Mouse (Mus musculus): ENCODE results near the gene Ift81. TPM values are rescaled to one million over a fixed set of nuclear protein-coding genes. Genes with fewer than 3 reads are reported as not detected.

The Ift81 gene
- polyA plus RNA-seq, 2 experiments, result 0.93 to 2.2 TPM

DNA sequence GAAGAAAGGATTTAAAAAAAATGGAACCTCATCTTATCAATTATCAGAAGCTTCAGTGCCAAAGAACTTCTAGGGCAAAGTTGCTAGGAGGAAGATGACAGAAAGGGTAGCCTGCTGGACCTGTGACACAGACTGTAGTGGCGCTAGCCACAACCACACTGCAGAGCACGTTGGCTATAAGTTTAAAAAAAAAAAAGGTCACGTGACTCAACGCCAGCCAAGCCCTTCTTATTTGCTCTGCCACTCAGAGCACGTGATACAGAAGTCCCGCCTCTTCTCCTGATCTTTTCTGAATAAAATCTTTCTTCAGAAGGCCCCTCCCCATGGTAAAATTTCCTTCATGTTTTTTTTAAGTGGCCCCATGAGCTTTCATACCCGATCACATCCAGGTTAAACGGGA lies 20.9 kb upstream of the Ift81 start:
- no peak overlapping the region for H3K4me2 ChIP-seq (ENCODE audit: low read depth)
- peaks cover 0 to 3% of the 10 kb centered on the region in 2 experiments; a peak in 1 of 4 replicates for H3K4me1 ChIP-seq (replicated peaks; ENCODE audit: control insufficient read depth in 2 of 2, insufficient read depth in 2 of 2, low read length in 1 of 2)
- H3K27me3 ChIP-seq (ENCODE audit: control insufficient read depth, insufficient read depth, low read length), result no peaks in the 10 kb centered on the region
- no peak overlapping the region for H3K9ac ChIP-seq (replicated peaks)
- no peak overlapping the region for H3K4me3 ChIP-seq (ENCODE audit: insufficient read depth in 1 of 2, low read depth in 2 of 2, low read length in 2 of 2)
- no peak overlapping the region for H3K27ac ChIP-seq
- ATAC-seq (ENCODE audit: insufficient read depth), result no peak
- WGBS (ENCODE audit: insufficient replicate concordance), result 43% methylated on average over 8 of the region's 8 CpGs
- no peaks in the 10 kb centered on the region for H3K9me3 ChIP-seq (ENCODE audit: control insufficient read depth, low read length)
- DNase-seq (ENCODE audit: low read depth in 3 of 3, low spot score in 3 of 3), result no peak
- TF ChIP-seq EP300 (IDR thresholded peaks at IDR 0.05; ENCODE audit: low read depth), result no peak
- no peak for TF ChIP-seq CTCF (IDR thresholded peaks at IDR 0.05; ENCODE audit: low read depth)
- H3K36me3 ChIP-seq (replicated peaks; ENCODE audit: control insufficient read depth, insufficient read depth, low read depth), result no peaks in the 10 kb centered on the region

DNA sequence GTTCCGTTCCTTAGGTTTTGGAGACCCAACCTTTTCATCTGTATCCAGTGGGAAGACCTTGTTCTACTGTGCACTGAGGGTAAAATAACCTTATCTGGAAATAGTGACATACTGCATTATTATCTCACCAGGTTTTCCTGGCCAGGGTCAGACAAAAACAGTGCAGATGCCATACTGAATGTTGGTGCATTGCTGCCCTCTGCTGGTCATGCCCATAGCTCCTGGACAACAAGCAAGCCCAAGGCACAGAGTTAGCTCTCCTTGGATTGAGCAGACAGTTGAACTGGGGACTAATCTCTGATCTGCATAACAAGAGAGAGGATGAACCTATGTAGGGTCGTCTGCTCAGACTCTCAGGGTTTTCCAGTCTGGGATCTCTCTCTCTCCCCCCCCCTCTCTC lies 12.9 kb upstream of the Ift81 start:
- H3K36me3 ChIP-seq (replicated peaks; ENCODE audit: control insufficient read depth, insufficient read depth, low read depth), result no peaks in the 10 kb centered on the region
- ATAC-seq (ENCODE audit: insufficient read depth), result peak; percentile 47; the same call in 1 of the 2 replicates
- WGBS (ENCODE audit: insufficient replicate concordance), result 33% methylated on average over 2 of the region's 2 CpGs

DNA sequence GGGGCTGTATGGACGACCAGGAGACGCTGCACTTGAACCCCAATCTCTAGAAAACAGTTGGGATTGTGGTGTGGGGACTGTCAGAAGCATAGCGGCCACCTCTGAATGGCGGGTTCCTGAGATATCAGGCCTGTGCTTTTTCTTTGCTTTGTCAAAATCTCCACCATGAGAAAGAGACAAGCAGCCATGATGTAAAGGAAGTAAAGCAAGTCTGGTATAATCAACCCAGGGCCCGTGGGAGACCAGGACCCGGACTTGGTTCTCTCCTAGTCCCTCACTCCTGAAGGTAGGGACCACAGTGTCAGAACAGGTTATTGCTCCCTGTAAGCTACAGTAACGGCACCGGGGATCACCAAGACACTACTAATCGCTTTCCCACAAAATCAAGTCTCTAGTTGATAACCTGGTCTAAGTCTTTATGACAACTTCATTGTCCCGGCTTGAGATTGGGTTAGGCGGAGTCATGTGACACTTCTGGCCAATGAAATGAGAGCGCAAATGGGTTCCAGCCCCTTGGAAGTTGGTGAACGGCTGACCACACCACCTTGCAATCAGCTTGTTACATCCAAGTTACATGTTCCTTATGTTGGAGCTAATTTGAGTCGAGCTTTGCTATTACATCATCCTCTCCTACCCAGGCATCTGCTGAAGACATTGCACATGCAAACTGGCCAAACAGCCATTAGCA lies 11.4 kb upstream of the Ift81 start:
- WGBS (ENCODE audit: insufficient replicate concordance), result 60% methylated on average over 14 of the region's 14 CpGs
- no peak for TF ChIP-seq CTCF (IDR thresholded peaks at IDR 0.05; ENCODE audit: low read depth)
- TF ChIP-seq EP300 (IDR thresholded peaks at IDR 0.05; ENCODE audit: low read depth), result no peak
- Histone ChIP-seq H3K9ac (replicated peaks) (no peak overlapping the region), H3K27me3 (ENCODE audit: control insufficient read depth, insufficient read depth, low read length) (no peaks in the 10 kb centered on the region), H3K27ac (no peak overlapping the region), H3K9me3 (ENCODE audit: control insufficient read depth, low read length) (no peaks in the 10 kb centered on the region), H3K4me1 (replicated peaks; ENCODE audit: control insufficient read depth in 2 of 2, insufficient read depth in 2 of 2, low read length in 1 of 2) (peaks cover 0 to 9% of the 10 kb centered on the region in 2 experiments; a peak in 3 of 4 replicates), H3K36me3 (replicated peaks; ENCODE audit: control insufficient read depth, insufficient read depth, low read depth) (no peaks in the 10 kb centered on the region), H3K4me3 (ENCODE audit: insufficient read depth in 1 of 2, low read depth in 2 of 2, low read length in 2 of 2) (no peak overlapping the region), H3K4me2 (ENCODE audit: low read depth) (no peak overlapping the region)
- ATAC-seq (ENCODE audit: insufficient read depth) (no peak), DNase-seq (ENCODE audit: low read depth in 3 of 3, low spot score in 3 of 3) (no peak)

More for the DNA sequence above, 12.9 kb upstream of the Ift81 start:
- Histone ChIP-seq H3K27me3 (ENCODE audit: control insufficient read depth, insufficient read depth, low read length) (no peaks in the 10 kb centered on the region), H3K4me3 (ENCODE audit: insufficient read depth in 1 of 2, low read depth in 2 of 2, low read length in 2 of 2) (no peak overlapping the region), H3K4me2 (ENCODE audit: low read depth) (no peak overlapping the region), H3K4me1 (replicated peaks; ENCODE audit: control insufficient read depth in 2 of 2, insufficient read depth in 2 of 2, low read length in 1 of 2) (peaks cover 0 to 9% of the 10 kb centered on the region in 2 experiments; a peak in 3 of 4 replicates), H3K9me3 (ENCODE audit: control insufficient read depth, low read length) (no peaks in the 10 kb centered on the region), H3K9ac (replicated peaks) (no peak overlapping the region), H3K27ac (no peak overlapping the region)
- DNase-seq (ENCODE audit: low read depth in 3 of 3, low spot score in 3 of 3), result peak; percentile 50 to 51 (median 50)
- peak; percentile 94 for TF ChIP-seq CTCF (IDR thresholded peaks at IDR 0.05; ENCODE audit: low read depth)
- no peak for TF ChIP-seq EP300 (IDR thresholded peaks at IDR 0.05; ENCODE audit: low read depth)

GRCm38 (mm10) chr5:122624952-122625479 lies 10.7 kb upstream of the Ift81 start:
- peaks cover 0 to 9% of the 10 kb centered on the region in 2 experiments; a peak in 3 of 4 replicates for H3K4me1 ChIP-seq (replicated peaks; ENCODE audit: control insufficient read depth in 2 of 2, insufficient read depth in 2 of 2, low read length in 1 of 2)
- DNase-seq (ENCODE audit: low read depth in 3 of 3, low spot score in 3 of 3) (no peak), ATAC-seq (ENCODE audit: insufficient read depth) (peak; percentile 37; the same call in 1 of the 2 replicates)
- no peak overlapping the region for H3K9ac ChIP-seq (replicated peaks)
- no peaks in the 10 kb centered on the region for H3K9me3 ChIP-seq (ENCODE audit: control insufficient read depth, low read length)
- no peaks in the 10 kb centered on the region for H3K27me3 ChIP-seq (ENCODE audit: control insufficient read depth, insufficient read depth, low read length)
- 49% methylated on average over 11 of the region's 11 CpGs for WGBS (ENCODE audit: insufficient replicate concordance)
- H3K4me3 ChIP-seq (ENCODE audit: insufficient read depth in 1 of 2, low read depth in 2 of 2, low read length in 2 of 2), result no peak overlapping the region
- TF ChIP-seq CTCF (IDR thresholded peaks at IDR 0.05; ENCODE audit: low read depth), result no peak
- TF ChIP-seq EP300 (IDR thresholded peaks at IDR 0.05; ENCODE audit: low read depth), result no peak
- H3K36me3 ChIP-seq (replicated peaks; ENCODE audit: control insufficient read depth, insufficient read depth, low read depth), result no peaks in the 10 kb centered on the region
- H3K27ac ChIP-seq, result no peak overlapping the region
- H3K4me2 ChIP-seq (ENCODE audit: low read depth), result no peak overlapping the region

DNA sequence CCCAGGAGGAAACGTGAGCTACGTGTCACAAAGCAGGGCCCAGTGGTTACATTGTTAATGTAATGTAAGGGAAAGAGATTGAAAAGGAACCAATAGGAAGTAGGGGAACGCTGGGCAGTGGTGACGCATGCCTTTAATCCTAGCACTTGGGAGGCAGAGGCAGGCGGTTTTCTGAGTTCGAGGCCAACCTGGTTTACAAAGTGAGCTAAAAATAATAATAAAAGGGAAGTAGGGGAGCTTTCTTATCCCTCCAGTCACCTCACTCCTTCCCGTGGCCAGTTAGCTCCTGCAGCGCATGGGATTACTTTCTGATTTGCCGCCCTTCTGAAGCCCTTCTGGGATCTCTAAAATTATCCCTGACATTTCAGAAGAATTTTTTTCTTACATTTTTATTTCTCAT lies 9.5 kb upstream of the Ift81 start:
- 41% methylated on average over 9 of the region's 9 CpGs for WGBS (ENCODE audit: insufficient replicate concordance)
- Histone ChIP-seq H3K4me1 (replicated peaks; ENCODE audit: control insufficient read depth in 2 of 2, insufficient read depth in 2 of 2, low read length in 1 of 2) (peaks cover 0 to 9% of the 10 kb centered on the region in 2 experiments; a peak in 3 of 4 replicates), H3K27me3 (ENCODE audit: control insufficient read depth, insufficient read depth, low read length) (no peaks in the 10 kb centered on the region), H3K9ac (replicated peaks) (no peak overlapping the region), H3K4me3 (ENCODE audit: insufficient read depth in 1 of 2, low read depth in 2 of 2, low read length in 2 of 2) (no peak overlapping the region), H3K27ac (no peak overlapping the region), H3K9me3 (ENCODE audit: control insufficient read depth, low read length) (no peaks in the 10 kb centered on the region), H3K36me3 (replicated peaks; ENCODE audit: control insufficient read depth, insufficient read depth, low read depth) (no peaks in the 10 kb centered on the region), H3K4me2 (ENCODE audit: low read depth) (no peak overlapping the region)
- TF ChIP-seq EP300 (IDR thresholded peaks at IDR 0.05; ENCODE audit: low read depth) (no peak), CTCF (IDR thresholded peaks at IDR 0.05; ENCODE audit: low read depth) (no peak)
- DNase-seq (ENCODE audit: low read depth in 3 of 3, low spot score in 3 of 3) (no peak), ATAC-seq (ENCODE audit: insufficient read depth) (no peak)
